Mouse (Mus musculus): Measurements from ENCODE around the gene Agfg1.

Agfg1 gene

DNA sequence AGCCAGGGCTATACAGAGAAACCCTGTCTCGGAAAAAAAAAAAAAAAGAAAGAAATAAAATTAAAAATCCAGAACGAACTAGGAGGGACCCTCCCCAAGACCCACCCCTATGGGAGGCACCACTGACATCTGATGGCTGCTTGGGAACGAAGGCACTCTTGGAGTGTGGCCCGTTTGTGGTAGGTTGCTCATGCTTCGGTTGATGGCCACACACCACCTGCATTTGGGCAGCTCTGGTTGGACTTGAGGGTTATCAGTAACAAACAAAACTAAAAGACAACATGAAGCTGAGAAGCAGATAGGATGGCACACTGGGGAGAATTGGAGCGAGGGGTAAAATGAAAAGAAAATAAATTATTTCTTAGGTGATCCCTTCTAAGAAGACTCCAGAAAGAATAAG, 15.1 kb upstream of the Agfg1 start:
- no peak for DNase-seq (ENCODE audit: low read depth, low spot score)

DNA sequence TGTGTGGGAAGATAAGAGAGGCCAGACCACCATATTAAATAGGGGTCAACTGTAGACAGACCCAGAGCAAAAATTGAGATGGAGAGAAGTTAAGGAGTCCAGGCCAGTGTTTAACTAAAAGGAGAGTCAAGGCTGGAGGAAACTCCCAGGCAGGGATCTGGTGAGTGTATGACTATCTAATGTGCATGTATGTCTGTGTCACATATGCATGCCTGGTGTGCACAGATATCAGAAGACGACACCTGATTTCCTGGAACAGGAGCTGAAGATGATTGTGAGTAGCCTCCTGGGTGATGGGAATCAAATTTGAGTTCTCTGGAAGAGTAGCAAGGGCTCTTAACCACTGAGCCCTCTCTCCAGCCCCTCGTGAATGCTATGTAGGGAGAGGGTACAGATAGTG, 14.0 kb upstream of the Agfg1 start:
- no peak for DNase-seq (ENCODE audit: low read depth, low spot score)

DNA sequence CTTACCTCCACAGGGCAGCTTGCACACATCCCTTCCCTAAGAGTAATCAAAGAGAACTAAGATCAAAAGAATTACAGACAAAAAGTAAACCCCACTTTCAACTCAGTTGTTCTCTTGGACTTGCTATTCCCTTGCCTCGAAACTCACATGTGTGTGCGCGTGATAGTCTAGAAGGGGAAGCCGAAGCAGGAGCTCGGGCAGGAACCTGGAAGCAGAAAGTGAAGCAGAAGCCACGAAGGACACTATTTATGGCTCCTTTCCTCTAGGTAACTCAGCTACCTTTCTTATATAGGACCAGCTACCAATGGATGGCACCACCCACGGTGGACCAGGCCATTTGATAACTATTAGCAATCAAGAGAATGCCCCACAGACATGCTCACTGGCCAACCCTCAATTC, 13.5 kb upstream of the Agfg1 start:
- DNase-seq (ENCODE audit: low read depth, low spot score) = no peak

DNA sequence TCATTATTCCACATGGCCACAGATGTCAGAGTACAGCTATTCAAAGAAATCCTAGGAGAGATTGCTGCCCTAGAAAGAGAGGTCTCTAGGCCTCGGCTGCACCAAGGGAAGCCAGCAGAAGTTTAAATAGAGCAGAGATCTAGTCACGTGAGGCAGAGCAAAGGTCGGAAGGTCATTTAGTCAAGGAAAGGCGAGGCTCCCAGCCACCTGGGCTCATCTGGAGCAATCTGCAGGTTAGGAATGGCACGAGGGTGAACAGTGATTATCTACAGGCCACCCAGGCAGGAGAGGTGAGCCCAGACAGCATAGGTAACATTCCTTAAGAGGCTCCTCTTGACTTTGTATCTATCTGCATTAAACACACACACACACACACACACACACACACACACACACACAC, 12.4 kb upstream of the Agfg1 start:
- peak; percentile 7 for DNase-seq (ENCODE audit: low read depth, low spot score)

DNA sequence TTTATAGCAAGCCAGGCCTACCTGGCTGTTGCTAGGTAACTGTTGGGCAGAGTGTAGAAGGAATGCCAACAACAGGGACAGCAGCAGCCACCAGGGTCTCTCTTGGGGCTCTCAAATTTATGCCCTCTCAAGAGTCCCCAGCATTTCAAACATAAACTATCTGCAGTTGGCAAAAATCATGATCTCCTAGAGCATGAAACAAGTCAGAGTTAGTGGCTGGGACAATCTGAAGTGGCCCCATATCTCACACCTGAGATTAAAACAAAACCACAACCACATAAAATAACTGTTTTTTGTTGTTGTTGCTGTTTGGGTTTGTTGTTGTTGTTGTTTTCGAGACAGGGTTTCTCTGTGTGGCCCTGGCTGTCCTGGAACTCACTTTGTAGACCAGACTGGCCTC, 8.5 kb upstream of the Agfg1 start:
- DNase-seq (ENCODE audit: low read depth, low spot score) = no peak

DNA sequence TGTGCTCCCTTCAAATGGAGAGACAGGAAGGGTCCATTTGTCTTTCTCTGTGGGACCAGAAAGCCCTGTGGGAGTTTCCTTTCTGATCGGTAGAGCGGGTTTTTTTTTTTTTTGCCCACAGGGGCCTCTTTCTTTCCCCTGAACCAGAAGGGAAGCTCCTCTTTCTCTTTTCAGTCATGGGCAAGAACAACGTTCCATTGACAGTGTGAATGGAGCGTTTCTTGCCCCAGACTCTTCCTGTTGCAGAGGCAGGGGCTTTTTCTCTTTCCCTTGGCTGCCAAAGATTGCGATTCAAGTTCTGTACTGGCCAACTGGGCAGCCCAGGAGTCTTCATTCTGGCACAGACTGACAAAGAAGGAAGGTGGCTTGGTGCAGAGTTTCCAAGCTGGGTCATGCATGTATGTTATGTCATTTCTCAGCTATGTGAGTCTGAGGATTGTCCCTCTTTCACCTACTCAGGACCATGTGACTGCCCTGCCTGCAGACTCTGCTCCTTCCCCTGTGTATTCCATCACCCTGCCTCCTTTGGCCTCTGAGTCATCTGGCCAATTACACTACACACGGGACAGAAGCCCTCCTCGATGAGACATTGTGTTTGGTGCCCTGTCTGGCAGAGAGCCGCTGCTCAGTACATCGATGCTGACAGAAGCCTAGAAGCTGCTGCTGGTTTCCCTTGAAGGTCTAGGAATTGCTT, 7.6 kb upstream of the Agfg1 start:
- no peak for DNase-seq (ENCODE audit: low read depth, low spot score)

DNA sequence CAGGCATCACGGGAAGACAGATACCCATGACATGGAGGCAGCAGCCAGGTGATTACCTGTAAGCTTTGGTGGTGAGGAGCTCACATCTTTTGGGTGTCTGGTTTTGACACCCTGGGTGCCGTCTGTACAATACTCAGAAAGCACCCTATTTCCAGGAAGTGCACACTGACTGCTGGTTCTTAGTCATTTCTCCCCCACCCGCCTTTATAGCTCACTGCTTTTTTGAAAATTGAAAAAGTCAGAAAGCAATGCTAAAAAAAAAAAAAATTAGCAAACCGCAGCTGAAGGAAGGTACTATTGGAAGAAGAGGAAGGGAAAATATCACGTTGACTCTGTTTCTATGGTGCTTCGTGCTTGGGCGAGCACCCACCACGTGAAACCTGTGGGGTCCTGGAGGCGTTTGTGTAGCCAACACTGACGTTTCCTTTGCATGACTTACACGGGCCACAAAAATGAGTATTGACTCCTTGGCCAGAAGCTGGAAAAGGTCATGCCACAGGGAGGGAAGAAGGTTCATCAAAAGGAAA, 6.7 kb upstream of the Agfg1 start:
- DNase-seq (ENCODE audit: low read depth, low spot score) = no peak

DNA sequence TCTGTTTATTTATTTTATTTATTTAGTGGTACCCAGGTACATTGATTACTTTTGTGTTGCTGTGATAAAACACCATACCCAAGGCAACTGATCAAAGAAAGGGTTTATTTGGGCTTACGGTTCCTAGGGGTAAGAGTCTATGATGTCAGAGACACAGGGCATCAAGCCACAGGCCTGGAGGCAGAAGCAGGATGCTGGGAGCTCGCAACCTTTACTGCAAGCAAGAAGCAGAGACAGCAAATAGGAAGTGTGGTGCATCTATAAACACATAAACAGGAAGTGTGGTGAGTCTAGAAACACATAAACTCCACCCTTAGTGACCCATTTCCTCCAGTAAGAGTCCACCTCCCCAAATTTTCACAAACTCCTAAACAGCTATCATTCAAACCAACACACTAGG, 5.8 kb upstream of the Agfg1 start:
- no peak for DNase-seq (ENCODE audit: low read depth, low spot score)

DNA sequence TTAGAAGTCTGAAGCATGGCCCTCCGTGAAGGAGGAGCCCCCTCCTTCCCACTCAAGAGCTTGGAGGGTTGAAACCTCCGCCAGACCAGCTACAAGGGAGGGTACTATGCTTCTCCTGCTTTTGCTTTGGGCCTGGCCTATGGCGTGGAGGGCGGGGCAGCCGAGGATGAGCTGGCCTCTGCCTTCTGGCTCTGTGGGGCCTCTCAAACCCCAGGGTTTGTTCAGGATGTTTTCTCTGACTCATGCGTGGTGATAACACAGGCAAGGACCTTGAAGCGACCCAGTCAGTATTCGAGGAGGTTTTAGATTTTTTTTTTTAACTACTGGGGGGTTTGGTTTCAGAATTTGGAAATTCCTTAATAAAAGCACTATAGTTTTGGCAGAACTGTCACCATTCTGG, 4.7 kb upstream of the Agfg1 start:
- DNase-seq (ENCODE audit: low read depth, low spot score) = no peak

DNA sequence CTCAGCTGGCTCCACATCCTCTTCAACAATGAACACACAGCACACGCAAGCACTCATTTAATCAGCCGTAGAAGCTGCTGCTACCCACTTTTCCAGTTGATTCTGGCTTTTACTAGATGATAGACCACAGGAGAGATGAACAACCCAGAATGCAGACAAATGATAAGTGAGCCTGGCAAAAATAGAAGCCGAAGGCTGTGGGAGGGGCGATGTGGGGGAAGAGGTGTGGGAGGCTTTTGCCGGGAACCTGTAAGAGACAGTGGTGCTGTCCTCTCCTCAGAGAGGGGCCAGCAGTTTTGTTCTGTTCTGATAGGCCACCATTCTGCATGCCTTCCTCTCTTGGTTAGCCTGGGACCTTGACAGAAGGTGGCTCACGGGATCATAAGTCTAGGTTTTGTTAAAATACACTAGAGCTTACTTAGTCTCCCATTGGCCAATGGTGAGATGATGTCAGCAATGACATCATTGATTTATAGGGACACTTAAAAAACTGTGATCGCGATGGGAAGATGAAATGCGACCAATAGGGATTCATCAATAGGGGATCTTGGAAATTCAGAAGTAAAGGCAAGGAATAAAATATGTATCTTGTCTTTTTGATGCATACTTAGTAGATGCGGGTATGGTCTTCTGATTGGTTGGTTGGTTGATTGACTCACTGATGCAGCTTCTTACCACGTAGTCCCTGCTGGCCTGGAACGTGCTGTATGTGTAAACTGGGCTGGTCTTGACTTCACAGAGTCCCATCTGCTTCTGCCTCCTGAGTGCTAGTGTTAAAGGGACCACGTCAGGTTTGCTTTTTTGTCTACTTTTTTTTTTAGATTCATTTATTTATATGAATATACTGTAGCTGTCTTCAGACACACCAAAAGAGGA, 2.7 kb upstream of the Agfg1 start:
- DNase-seq (ENCODE audit: low read depth, low spot score) = no peak

DNA sequence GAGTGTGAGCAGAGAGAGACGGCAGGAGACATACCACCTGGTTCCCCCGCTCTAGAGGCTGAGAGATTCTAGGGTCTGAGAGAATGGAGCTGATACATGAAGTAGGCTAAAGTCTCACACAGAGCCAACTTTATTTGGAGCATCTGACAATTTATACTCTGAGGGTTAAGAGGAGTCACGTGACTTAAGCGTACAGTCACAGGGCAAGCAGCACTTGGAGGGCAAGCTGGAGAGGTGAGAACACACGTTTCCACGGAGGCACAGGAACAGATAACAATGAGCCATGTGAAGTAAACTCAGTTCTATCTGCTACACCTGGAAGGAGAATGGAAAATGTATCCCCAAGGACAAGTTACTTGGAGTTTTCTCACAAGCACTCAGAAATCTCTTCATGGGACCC, 1.7 kb upstream of the Agfg1 start:
- no peak for DNase-seq (ENCODE audit: low read depth, low spot score)

DNA sequence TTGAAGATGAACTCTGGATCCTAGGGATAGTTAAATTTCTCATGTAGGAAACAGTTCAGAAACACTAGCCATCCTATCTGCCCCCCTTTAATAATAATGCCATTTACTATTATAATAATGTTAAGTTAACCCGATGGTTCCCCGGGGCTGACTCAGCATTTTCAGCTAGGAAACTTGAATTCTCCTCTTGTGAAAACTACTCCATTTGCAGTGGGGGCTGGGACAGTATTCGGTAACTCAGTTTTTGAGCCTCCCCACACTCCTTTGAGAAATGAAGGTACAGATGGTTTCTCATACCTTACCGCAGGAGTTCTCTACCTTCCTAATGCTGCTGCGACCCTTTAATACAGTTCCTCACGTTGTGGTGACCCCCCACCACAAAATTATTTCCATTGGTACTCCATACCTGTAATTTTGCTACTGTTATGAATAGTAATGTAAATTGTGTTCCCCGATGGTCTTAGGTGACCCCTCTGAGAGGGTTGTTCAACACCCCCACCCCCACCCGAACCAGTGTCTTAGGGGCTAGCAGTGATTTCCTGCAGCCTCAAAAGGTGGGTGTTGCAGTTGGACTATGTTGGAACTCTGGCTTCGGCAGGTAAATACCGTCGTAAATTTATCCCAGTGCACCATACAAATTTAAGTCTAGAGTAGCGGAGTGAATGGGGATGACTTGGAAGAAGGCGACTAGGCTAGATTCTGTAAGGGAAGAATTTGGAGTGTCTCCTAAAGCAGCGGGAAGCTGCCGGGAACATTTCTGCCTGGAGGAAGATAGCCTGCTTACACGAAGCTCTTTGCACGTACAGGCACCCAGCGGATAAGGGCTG, 601 bp upstream of the Agfg1 start:
- no peak for DNase-seq (ENCODE audit: low read depth, low spot score)

DNA sequence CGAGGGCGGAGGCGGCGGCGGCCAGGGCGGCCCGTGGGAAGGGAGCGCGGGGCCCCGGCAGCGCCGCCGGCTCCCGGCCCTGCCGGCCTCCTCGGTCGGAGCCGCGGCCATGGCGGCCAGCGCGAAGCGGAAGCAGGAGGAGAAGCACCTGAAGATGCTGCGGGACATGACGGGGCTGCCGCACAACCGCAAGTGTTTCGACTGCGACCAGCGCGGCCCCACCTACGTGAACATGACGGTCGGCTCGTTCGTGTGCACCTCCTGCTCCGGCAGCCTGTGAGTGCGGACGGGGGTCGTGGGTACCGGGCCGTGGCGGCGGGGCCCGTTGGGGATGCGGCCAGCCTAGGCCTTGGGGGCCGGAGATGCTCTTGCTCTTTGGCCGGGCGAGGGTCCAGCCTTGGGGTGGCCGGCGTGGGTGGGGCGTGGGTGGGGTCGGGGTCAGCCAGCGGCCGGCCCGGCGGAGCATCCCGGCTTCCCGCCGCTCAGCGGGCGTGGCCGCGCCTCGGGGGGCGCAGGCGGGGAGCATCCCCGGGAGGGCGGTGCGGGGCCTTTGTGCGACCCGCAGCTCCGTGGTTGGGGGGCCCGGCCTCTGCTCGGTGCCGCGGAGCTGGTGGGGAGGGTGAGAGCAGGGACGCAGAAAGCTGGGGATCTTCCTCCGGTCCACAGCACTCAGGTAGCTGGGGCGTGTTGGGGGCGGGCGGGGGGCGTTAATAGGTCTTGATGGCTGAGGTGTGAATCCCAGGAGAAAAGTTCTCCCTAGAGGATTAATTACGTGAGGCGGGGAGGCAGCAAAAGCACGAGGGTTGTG, 535 bp downstream of the Agfg1 start:
- no peak for DNase-seq (ENCODE audit: low read depth, low spot score)

DNA sequence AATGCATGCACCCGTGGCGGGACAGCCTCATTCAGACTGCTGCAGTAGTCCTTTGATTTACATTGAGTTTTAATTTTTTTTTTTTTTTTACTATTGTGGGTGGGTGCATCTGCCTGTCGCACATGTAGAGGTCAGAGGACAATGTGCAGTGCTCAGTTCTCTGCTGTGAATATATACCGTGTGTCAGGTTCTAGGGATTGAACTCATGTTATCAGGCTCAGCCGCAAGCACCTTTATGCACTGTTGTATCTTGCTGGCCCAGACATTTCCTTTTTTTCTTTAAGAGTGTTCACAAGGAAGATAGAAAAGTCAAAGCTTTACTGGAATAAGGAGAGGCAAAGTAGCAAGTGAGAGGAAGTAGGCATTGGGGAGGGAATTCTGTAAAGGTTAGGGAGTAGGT, 16.4 kb downstream of the Agfg1 start:
- DNase-seq (ENCODE audit: low read depth, low spot score) = no peak

DNA sequence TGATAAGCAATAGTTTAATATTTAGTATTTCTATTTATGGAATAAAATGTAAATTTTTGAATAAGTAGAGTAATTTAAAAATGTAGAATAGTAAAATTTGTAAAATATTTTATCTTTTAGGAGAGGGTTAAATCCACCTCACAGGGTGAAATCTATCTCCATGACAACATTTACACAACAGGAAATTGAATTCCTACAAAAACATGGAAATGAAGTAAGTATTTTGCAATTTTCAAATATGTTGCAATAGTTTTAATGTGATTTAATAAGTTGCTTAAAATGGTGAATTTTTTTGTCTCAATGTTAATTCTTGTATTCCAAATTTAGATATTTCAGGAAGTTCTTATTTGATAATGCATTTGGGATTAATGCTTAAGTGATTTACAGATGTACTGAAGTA, 19.0 kb downstream of the Agfg1 start:
- no peak for DNase-seq (ENCODE audit: low read depth, low spot score)

DNA sequence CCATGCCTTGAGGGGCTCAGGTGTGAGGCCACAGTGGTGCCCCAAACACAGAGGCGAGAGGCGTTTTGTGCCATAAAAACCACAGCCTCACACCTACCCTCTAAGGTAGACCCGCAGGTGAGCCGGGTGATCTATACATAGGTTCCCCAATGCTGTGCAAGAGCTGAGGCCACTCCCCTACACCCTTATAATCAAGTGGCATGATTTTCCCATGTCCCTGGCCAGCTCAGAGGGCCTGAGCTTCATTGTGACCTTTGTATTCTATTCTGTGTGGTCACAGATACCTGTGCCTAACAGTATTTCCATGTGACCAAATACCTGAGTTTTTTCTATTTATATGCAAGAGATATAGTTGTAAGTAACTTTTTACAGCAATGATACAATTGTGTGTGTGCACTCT, 21.1 kb downstream of the Agfg1 start:
- DNase-seq (ENCODE audit: low read depth, low spot score) = no peak

DNA sequence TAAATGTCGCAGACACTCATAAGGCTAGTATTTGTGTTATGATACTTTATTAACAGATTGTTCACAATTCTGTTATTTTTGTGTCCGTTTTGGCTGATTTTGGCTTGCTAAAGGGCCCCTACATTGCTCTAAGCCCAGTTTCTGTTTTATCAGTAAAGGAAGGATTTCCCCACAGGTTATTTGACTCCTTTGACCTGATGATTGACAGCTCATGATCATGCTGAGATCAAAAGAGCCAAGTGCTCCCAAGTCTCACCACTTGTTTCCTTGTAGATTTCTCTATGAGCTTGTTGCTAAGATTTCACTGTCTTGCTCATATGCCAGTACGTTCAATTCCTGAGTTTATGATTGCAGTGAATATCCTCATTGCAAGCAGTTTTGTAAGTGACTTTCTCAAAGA, 30.9 kb downstream of the Agfg1 start:
- no peak for DNase-seq (ENCODE audit: low read depth, low spot score)

DNA sequence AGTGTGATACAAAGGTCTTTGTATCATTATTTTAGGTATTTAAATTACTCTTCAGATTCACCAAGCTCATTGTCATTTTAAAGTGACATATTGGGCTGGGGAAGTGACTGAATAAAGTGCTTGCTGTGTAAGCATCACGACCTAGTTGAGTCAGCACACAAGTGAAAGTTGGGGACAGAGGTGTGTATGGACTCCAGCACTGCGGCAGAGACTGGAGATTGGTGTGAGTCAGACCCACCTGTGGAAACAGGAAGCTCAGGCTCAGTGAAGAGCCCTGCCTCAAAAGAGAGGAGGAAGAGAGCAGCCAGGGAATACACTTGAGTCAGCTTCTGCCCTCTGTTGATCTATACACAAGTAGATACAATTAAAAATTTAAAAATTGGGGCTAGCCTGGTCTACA, 39.9 kb downstream of the Agfg1 start:
- no peak for DNase-seq (ENCODE audit: low read depth, low spot score)

DNA sequence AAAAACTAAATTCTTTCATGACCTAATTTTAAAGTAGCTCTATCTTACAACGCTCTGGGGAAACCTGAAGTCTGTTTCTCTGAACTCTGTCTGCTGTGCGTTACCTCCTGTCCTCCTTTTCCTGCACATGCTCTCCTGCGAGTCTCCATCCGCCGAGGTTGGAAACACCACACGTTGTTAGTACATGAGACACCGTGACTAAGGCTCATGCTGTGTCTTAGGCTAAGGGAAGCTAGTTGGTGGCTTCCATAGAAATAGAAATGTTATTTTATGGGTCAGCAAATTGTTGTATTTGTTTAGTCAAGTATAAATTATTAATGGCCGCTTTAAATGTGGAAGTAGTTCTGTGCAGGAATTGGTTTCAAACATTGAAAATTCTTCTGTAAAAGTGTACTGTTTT, 40.9 kb downstream of the Agfg1 start:
- no peak for DNase-seq (ENCODE audit: low read depth, low spot score)

DNA sequence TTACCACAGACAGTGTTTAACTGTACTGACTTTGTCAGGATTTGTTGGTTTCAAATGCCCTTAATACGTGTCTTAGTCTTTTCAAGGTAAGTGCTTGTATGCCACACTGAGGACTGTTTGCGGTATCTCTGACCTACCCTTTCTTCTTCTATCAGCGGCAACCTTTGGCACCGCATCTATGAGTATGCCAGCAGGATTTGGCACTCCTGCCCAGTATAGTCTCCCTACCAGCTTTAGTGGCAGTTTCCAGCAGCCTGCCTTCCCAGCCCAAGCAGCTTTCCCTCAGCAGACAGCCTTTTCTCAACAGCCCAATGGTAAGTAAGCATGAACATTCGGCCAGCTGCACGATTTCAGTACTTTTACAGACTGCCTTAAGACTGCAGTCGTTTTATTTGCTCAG, 54.0 kb downstream of the Agfg1 start:
- DNase-seq (ENCODE audit: low read depth, low spot score) = no peak

DNA sequence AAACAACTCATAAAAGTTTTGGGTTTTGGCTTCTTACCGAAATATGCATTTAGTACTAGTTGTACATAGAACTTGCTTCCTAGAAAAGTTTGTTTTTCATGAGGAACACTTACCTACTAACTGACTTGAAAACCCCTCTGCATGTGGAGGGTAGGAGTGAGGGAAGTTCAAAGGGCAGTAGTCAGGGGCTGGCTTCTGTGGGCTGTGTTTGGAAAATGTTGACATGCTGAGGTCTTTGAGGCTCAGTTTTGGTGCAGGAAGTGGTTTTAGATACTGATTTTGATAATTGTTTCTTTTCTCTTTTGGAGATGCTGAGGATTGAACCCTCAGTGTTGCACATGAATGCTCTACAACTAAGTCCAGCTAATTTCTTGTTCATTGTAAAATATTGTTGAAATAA, 61.3 kb downstream of the Agfg1 start:
- DNase-seq (ENCODE audit: low read depth, low spot score) = no peak
